Mouse (Mus musculus): Measurements from ENCODE around the gene Gm8978. TPM values are rescaled to one million over a fixed set of nuclear protein-coding genes. Genes with fewer than 3 reads are reported as not detected.
"Not testable (repeated sequence)": the region's sequence is repeated elsewhere in the genome, so short reads cannot be mapped to it uniquely, and the experiment has no call there.

The Gm8978 gene
- total RNA-seq (2015), result not detected in 2 replicates
- total RNA-seq (2017), result not detected in 2 replicates

DNA sequence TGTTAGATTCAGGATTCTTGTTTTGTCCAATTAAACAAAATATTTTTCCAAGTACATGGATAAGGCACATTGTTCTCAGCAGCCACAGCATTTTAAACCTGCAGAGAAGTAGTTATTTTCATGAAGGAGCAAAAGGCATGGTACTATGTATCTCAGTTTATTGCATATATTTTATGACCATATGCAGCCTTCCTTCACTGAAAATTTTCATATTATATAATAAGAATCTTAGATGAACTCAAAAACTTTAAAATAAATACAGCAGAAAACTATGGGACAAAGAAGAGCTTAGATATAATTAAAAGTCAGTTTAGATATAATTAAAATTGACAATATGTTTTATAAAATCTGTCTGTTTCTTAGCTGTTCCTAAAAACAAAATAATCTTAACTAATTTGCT is at the start of gene Gm8978:
Gene Gm8978, minus strand, starts transcription at position 101 of the 400 bp plus-strand sequence.
- ATAC-seq (replicated peaks; ENCODE audit: poor library complexity), result not testable (repeated sequence)

DNA sequence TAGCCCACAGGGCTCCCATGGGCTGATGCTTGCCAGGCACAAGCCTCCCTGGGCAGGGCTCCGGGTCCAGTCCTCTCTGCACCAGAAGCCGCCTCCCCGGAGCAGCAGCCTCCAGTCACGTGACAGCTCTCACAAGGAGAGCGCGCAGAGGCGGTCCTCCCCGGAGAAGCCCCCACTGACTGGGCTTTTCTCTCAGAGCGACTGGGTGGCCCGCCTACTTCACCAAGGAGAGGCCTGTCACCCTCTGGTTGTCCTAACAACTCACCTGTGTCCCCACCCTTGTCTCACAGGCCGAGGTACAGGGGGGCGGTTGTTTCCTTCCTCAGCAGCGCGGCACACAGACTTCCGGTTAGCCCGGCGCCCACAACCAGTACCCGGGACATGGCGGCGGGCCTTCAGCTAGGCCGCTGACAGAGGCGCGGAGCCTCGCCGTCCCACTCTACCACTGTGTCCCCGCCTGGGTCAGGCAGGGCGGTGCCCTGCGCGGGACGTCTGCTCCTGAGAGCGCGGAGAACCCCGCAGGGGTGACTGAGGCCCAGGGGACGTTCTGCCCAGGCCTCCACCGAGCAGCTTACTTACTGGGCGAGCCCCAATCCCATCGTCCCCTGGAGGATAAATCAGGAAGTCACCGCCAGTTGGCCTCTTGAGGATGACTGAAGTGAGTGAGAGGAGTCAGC is 35.3 kb downstream of the Gm8978 start:
- ATAC-seq (replicated peaks; ENCODE audit: poor library complexity), result peak; percentile 92

DNA sequence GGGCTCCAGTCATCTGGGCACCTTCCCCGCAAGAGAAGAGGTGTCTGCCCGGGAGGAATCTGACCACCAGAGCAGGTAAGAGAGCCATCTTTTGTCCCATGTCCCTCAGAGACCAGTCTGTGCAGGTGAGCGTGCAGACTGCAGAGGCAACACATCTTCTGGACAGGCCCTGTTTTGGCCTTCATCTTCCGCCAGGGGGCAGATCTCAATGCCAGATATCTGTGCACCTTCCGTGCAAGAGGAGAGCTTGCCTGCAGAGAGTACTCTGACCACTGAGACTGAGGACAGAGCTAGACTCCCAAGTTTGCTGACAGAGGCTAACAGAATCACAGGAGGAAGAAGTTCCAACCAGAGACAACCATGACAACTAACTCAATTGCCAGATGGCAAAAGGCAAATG is 56.5 kb downstream of the Gm8978 start:
- ATAC-seq (replicated peaks; ENCODE audit: poor library complexity), result not testable (repeated sequence)

Other genes with a start within 250 kb of the Gm8978 start
- 2.1 and 4.1 TPM in 2 replicates for gene Rnls, start 233.0 kb downstream of the Gm8978 start, total RNA-seq (2015)
- gene Rnls, start 233.0 kb downstream of the Gm8978 start, total RNA-seq (2017), result 0.47 and 1.7 TPM in 2 replicates
- not detected in 2 replicates for gene Lipo4, start 107.5 kb downstream of the Gm8978 start, total RNA-seq (2015)
- gene Lipo4, start 107.5 kb downstream of the Gm8978 start, total RNA-seq (2017), result not detected in 2 replicates
- 0.15 TPM in 1 of 2 replicates, not detected in the other for gene Lipo2, start 126.1 kb upstream of the Gm8978 start, total RNA-seq (2015)
- not detected in 2 replicates for gene Lipo2, start 126.1 kb upstream of the Gm8978 start, total RNA-seq (2017)
- 19.9 and 21.1 TPM in 2 replicates for gene Lipo3, start 136.7 kb upstream of the Gm8978 start, total RNA-seq (2015)
- 9.7 and 9.9 TPM in 2 replicates for gene Lipo3, start 136.7 kb upstream of the Gm8978 start, total RNA-seq (2017)
- not detected in 2 replicates for gene Lipo1, start 162.2 kb upstream of the Gm8978 start, total RNA-seq (2015)
- not detected in 2 replicates for gene Lipo1, start 162.2 kb upstream of the Gm8978 start, total RNA-seq (2017)

All from megakaryocyte progenitor cell, adult 5-6 weeks (primary cell).